Mouse (Mus musculus) cortical plate, adult 2 months (tissue): ENCODE measurements around the gene Ube2e2. TPM values are rescaled to one million over a fixed set of nuclear protein-coding genes. Genes with fewer than 3 reads are reported as not detected.
"Not testable (repeated sequence)": the region's sequence is repeated elsewhere in the genome, so short reads cannot be mapped to it uniquely, and the experiment has no call there.

Source experiments
- H3K27ac ChIP-seq: fragments of 200-500 bp; 2 replicates; pipeline ENCODE4 v1.5.1; 2012; ENCODE audit warnings: low read length, control low read depth, inconsistent platforms; ENCODE audit not compliant: insufficient read depth
- H3K4me1 ChIP-seq: fragments of 200-500 bp; 2 replicates; pipeline ENCODE4 v1.6.1; 2011; ENCODE audit warnings: low read length; ENCODE audit not compliant: control insufficient read depth, insufficient read depth
- H3K4me3 ChIP-seq: fragments of 200-500 bp; 2 replicates; pipeline ENCODE4 v1.5.1; 2011; ENCODE audit warnings: mild to moderate bottlenecking, low read length, control low read depth; ENCODE audit not compliant: insufficient read depth
- CTCF ChIP-seq: fragments of 200-500 bp; IDR thresholded peaks from 2 replicates; pipeline ENCODE4 v1.5.1; 2011; ENCODE audit warnings: mild to moderate bottlenecking, control low read depth, low read length; ENCODE audit not compliant: insufficient read depth; ENCODE audit errors: extremely low read depth
- POLR2A ChIP-seq: fragments of 200-500 bp; IDR thresholded peaks from 2 replicates; pipeline ENCODE4 v1.6.1; 2011; ENCODE audit warnings: mild to moderate bottlenecking, low read length, control low read depth; ENCODE audit not compliant: insufficient read depth; ENCODE audit errors: extremely low read depth
- polyA plus RNA-seq: library from polyadenylated mRNA; depleted of rRNA; stranded (reverse); fragments of >200 nt; gene quantifications from 2 replicates; pipeline ENCODE4 v1.2.3, GENCODE M21; 2012

The Ube2e2 gene
- polyA plus RNA-seq, 1 experiment = 165 TPM

GRCm38 (mm10) chr14:18670712-18671111 is 223.4 kb downstream of the Ube2e2 start:
- Histone ChIP-seq H3K4me3 (no peak overlapping the region), H3K4me1 (peaks cover 1% of the 10 kb centered on the region), H3K27ac (no peak overlapping the region)
- TF ChIP-seq POLR2A (no peak), CTCF (no peak)

GRCm38 (mm10) chr14:18669301-18669935 is 224.6 kb downstream of the Ube2e2 start:
- H3K27ac ChIP-seq = no peak overlapping the region
- TF ChIP-seq POLR2A = no peak
- no peak for TF ChIP-seq CTCF
- H3K4me1 ChIP-seq = peaks cover 1% of the 10 kb centered on the region
- no peak overlapping the region for H3K4me3 ChIP-seq

- not testable (repeated sequence) for H3K4me1 ChIP-seq, H3K27ac ChIP-seq, H3K4me3 ChIP-seq
These were observed 225.8 kb downstream of the Ube2e2 start for GRCm38 (mm10) chr14:18668309-18668708.

- Histone ChIP-seq H3K27ac (no peak overlapping the region), H3K4me3 (no peak overlapping the region), H3K4me1 (peaks cover 1% of the 10 kb centered on the region)
- TF ChIP-seq CTCF (no peak), POLR2A (no peak)
These were observed 226.3 kb downstream of the Ube2e2 start for GRCm38 (mm10) chr14:18667755-18668154.

- H3K4me3 ChIP-seq = no peak overlapping the region
- peaks cover 1% of the 10 kb centered on the region for H3K4me1 ChIP-seq
- no peak for TF ChIP-seq POLR2A
- TF ChIP-seq CTCF = no peak
- H3K27ac ChIP-seq = no peak overlapping the region
These were observed 227.8 kb downstream of the Ube2e2 start for GRCm38 (mm10) chr14:18666251-18666650.

- TF ChIP-seq POLR2A (no peak), CTCF (no peak)
- Histone ChIP-seq H3K4me3 (no peak overlapping the region), H3K27ac (no peak overlapping the region), H3K4me1 (peaks cover 1% of the 10 kb centered on the region)
These were observed 228.6 kb downstream of the Ube2e2 start for GRCm38 (mm10) chr14:18665267-18666024.

GRCm38 (mm10) chr14:18663666-18664065 is 230.4 kb downstream of the Ube2e2 start:
- Histone ChIP-seq H3K4me1 (peaks cover 1% of the 10 kb centered on the region; the same call in 1 of the 2 replicates), H3K4me3 (no peak overlapping the region), H3K27ac (no peak overlapping the region)
- TF ChIP-seq CTCF = no peak
- TF ChIP-seq POLR2A = no peak

- no peaks in the 10 kb centered on the region for H3K4me1 ChIP-seq
- H3K4me3 ChIP-seq = no peak overlapping the region
- TF ChIP-seq POLR2A = no peak
- TF ChIP-seq CTCF = no peak
- no peak overlapping the region; the same call in 1 of the 2 replicates for H3K27ac ChIP-seq
These were observed 236.0 kb downstream of the Ube2e2 start for GRCm38 (mm10) chr14:18657777-18658753.

GRCm38 (mm10) chr14:18649123-18649675 is 244.9 kb downstream of the Ube2e2 start:
- Histone ChIP-seq H3K4me1 (peaks cover 5% of the 10 kb centered on the region; the same call in 1 of the 2 replicates), H3K27ac (no peak overlapping the region), H3K4me3 (no peak overlapping the region)
- TF ChIP-seq POLR2A (no peak), CTCF (no peak)
